ENCODE assay signal across 8 mouse cellular contexts in genomic region chr7:130935793-130936471, GRCm38 (mm10). TPM values are rescaled to one million over a fixed set of nuclear protein-coding genes. Genes with fewer than 3 reads are reported as not detected.
A peak's percentile ranks its signal among the peaks of the same experiment; 100 is the strongest.
DNase-seq lines count a peak whose midpoint lies in the region; ATAC-seq and TF ChIP-seq lines count a peak whose summit lies in the region.

TSS of gene Htra1 (plus strand) at chr7:130936111.

- peak within 1 kb of the TSS; percentile 38 for H3K9ac ChIP-seq in forebrain, embryonic 15.5 days (replicated peaks)
- H3K9ac ChIP-seq in heart, postnatal 0 days (replicated peaks; ENCODE audit: low read depth, low read length): peak within 1 kb of the TSS; percentile 70
- H3K9ac ChIP-seq in liver, embryonic 14.5 days (replicated peaks): no peak within 1 kb of the TSS
- H3K9ac ChIP-seq in neural tube, embryonic 12.5 days: peak within 1 kb of the TSS; percentile 54

- TF ChIP-seq EP300 in heart, postnatal 0 days (IDR thresholded peaks at IDR 0.05; ENCODE audit: low read depth): no peak
- no peak for TF ChIP-seq EP300 in liver, embryonic 14.5 days (IDR thresholded peaks at IDR 0.05; ENCODE audit: low read depth)

- peak within 1 kb of the TSS; percentile 55 for H3K4me3 ChIP-seq in forebrain, embryonic 15.5 days
- H3K4me3 ChIP-seq in heart, postnatal 0 days (ENCODE audit: low read depth, low read length): peak within 1 kb of the TSS; percentile 53
- H3K4me3 ChIP-seq in liver, embryonic 14.5 days (ENCODE audit: insufficient read depth in 1 of 2, low read depth in 2 of 2, low read length in 2 of 2): peak within 1 kb of the TSS; percentile 26 to 37; a peak in 3 of 4 replicates
- H3K4me3 ChIP-seq in neural tube, embryonic 12.5 days: peak within 1 kb of the TSS; percentile 44

- WGBS in forebrain, embryonic 15.5 days: under 1% methylated on average over 70 of the region's 70 CpGs
- under 1% methylated on average over 70 of the region's 70 CpGs for WGBS in heart, postnatal 0 days
- under 1% methylated on average over 70 of the region's 70 CpGs for WGBS in liver, embryonic 14.5 days (ENCODE audit: insufficient replicate concordance)
- under 1% methylated on average over 70 of the region's 70 CpGs for WGBS in neural tube, embryonic 12.5 days

- peaks cover 20% of the 10 kb centered on the region for H3K4me1 ChIP-seq in forebrain, embryonic 15.5 days
- peaks cover 27% of the 10 kb centered on the region for H3K4me1 ChIP-seq in heart, postnatal 0 days (ENCODE audit: control insufficient read depth, insufficient read depth)
- no peaks in the 10 kb centered on the region for H3K4me1 ChIP-seq in liver, embryonic 14.5 days (replicated peaks; ENCODE audit: control insufficient read depth in 2 of 2, insufficient read depth in 2 of 2, low read length in 1 of 2)
- peaks cover 16% of the 10 kb centered on the region for H3K4me1 ChIP-seq in neural tube, embryonic 12.5 days

- TF ChIP-seq CTCF in heart, postnatal 0 days (IDR thresholded peaks at IDR 0.05; ENCODE audit: low read depth): no peak
- no peak for TF ChIP-seq CTCF in liver, embryonic 14.5 days (IDR thresholded peaks at IDR 0.05; ENCODE audit: low read depth)

- H3K9me3 ChIP-seq in forebrain, embryonic 15.5 days: no peaks in the 10 kb centered on the region
- H3K9me3 ChIP-seq in heart, postnatal 0 days (replicated peaks; ENCODE audit: control insufficient read depth, low read length): no peaks in the 10 kb centered on the region
- no peaks in the 10 kb centered on the region for H3K9me3 ChIP-seq in liver, embryonic 14.5 days (ENCODE audit: control insufficient read depth, low read length)
- no peaks in the 10 kb centered on the region for H3K9me3 ChIP-seq in neural tube, embryonic 12.5 days

- no peaks in the 10 kb centered on the region for H3K36me3 ChIP-seq in forebrain, embryonic 15.5 days
- H3K36me3 ChIP-seq in heart, postnatal 0 days (replicated peaks; ENCODE audit: control insufficient read depth, insufficient read depth, low read length): no peaks in the 10 kb centered on the region
- no peaks in the 10 kb centered on the region for H3K36me3 ChIP-seq in liver, embryonic 14.5 days (replicated peaks; ENCODE audit: control insufficient read depth, insufficient read depth, low read depth)
- H3K36me3 ChIP-seq in neural tube, embryonic 12.5 days: no peaks in the 10 kb centered on the region

- H3K27me3 ChIP-seq in forebrain, embryonic 15.5 days: peaks cover 61% of the 10 kb centered on the region
- H3K27me3 ChIP-seq in heart, postnatal 0 days (ENCODE audit: control insufficient read depth, insufficient read depth, low read length): peaks cover 9% of the 10 kb centered on the region; the same call in 1 of the 2 replicates
- H3K27me3 ChIP-seq in liver, embryonic 14.5 days (ENCODE audit: control insufficient read depth, insufficient read depth, low read length): peaks cover 50% of the 10 kb centered on the region
- peaks cover 67% of the 10 kb centered on the region for H3K27me3 ChIP-seq in neural tube, embryonic 12.5 days (replicated peaks)

- ATAC-seq in forebrain, embryonic 15.5 days (replicated peaks): peak; percentile 84
- peak; percentile 94 for ATAC-seq in heart, postnatal 0 days (ENCODE audit: insufficient read depth, low read depth)
- ATAC-seq in liver, embryonic 14.5 days (ENCODE audit: insufficient read depth): no peak
- peak; percentile 79 for ATAC-seq in neural tube, embryonic 12.5 days (ENCODE audit: low FRiP score, low read depth)

- DNase-seq in spleen, adult 18-20 months: peak; percentile 13 to 17
- DNase-seq in spleen, adult 12 weeks (ENCODE audit: low spot score): no peak
- peak; percentile 66 for DNase-seq in heart, postnatal 0 days (ENCODE audit: low spot score)
- DNase-seq in kidney, postnatal 36 days: peak; percentile 78 to 89
- no peak for DNase-seq in liver, embryonic 14.5 days (ENCODE audit: low read depth in 3 of 3, low spot score in 3 of 3)
- peak; percentile 22 for DNase-seq in thymus, postnatal 25 days

- H3K4me2 ChIP-seq in forebrain, embryonic 15.5 days (replicated peaks): peak within 1 kb of the TSS; percentile 79
- peak within 1 kb of the TSS; percentile 96 for H3K4me2 ChIP-seq in heart, postnatal 0 days (ENCODE audit: low read depth, low read length)
- peak within 1 kb of the TSS; percentile 51 for H3K4me2 ChIP-seq in liver, embryonic 14.5 days (ENCODE audit: low read depth)
- H3K4me2 ChIP-seq in neural tube, embryonic 12.5 days (replicated peaks): peak within 1 kb of the TSS; percentile 79

- no peak within 1 kb of the TSS for H3K27ac ChIP-seq in forebrain, embryonic 15.5 days (replicated peaks)
- H3K27ac ChIP-seq in heart, postnatal 0 days (ENCODE audit: low read depth): peak within 1 kb of the TSS; percentile 69
- H3K27ac ChIP-seq in liver, embryonic 14.5 days: no peak within 1 kb of the TSS
- no peak within 1 kb of the TSS for H3K27ac ChIP-seq in neural tube, embryonic 12.5 days

RNA-seq across cellular contexts. Expression of gene Htra1, which starts in this region (rescaled TPM):
- 23.6 and 23.8 TPM in 2 replicates for polyA plus RNA-seq in forebrain, embryonic 15.5 days (2015; fragmentation: Nextera tagmentation; extraction: Ambion mirVana)
- total RNA-seq in heart, postnatal 0 days (2014; rRNA removed; ENCODE audit: low replicate concordance): 79.7 and 97.9 TPM in 2 replicates
- 86.1 and 95.2 TPM in 2 replicates for polyA plus RNA-seq in heart, postnatal 0 days (2015; fragmentation: Nextera tagmentation; extraction: Ambion mirVana)
- 0.12 and 0.30 TPM in 2 replicates for polyA plus RNA-seq in liver, embryonic 14.5 days (2012; rRNA removed)
- 0.17 and 0.25 TPM in 2 replicates for polyA plus RNA-seq in liver, embryonic 14.5 days (2014; fragmentation: Nextera tagmentation; extraction: Ambion mirVana)
- 7.9 and 13.8 TPM in 2 replicates for polyA plus RNA-seq in neural tube, embryonic 12.5 days (2016; fragmentation: Nextera tagmentation; extraction: Ambion mirVana)

Comparison
In these comparisons a context has a peak if more than half of its experiments do, and no peak if none do; other contexts are left out.
1. DNase-seq: peak in spleen, adult 18-20 months (2 of 2), heart, postnatal 0 days (single experiment), kidney, postnatal 36 days (2 of 2) and thymus, postnatal 25 days (single experiment); none in spleen, adult 12 weeks (single experiment) and liver, embryonic 14.5 days (0 of 3).
2. Peak in every context shown above with its lines, with median percentiles within 50 percentile points of each other: H3K4me2 ChIP-seq and H3K4me3 ChIP-seq.